ENCODE assay signal across 28 mouse cellular contexts in the genomic region with DNA sequence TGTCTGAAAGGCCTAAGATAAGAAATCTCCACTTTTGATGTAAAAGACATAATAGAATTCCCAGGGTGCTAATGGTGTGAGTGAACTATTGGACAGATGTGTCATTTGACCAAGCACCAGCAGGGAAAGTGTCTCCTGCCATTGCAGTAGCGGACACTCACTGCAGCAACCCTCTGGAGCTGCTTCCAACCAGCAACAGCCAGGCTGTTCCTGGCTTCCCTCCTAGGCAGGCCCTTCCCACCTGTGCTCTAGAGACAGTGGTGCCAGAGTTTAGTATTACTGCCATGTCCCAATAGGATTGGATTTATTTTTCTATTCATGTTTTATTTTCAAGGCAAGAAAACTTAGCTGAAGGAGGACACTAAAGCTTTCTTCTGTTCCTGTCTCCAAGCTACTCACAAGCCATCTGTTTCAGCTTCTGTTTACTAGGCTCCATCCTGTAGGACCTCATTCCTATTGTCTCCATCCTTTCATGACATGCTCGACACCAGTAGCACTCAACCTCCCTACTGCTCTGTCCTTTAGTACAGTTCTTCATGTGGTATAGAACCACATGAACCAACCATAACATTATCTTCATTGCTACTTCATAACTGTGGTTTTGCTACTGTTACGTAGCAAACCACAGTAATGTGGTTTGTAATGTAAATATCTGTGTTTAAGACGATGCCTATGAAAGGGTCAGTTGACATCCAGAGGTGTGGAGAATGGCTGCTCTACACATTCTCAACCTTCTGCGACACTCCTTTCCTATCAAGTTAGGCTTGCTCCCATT. TPM values are rescaled to one million over a fixed set of nuclear protein-coding genes. Genes with fewer than 3 reads are reported as not detected.
A peak's percentile ranks its signal among the peaks of the same experiment; 100 is the strongest.
DNase-seq lines count a peak whose midpoint lies in the region; ATAC-seq and TF ChIP-seq lines count a peak whose summit lies in the region.
"Had no signal": no experiment of that assay in that cellular context is flagged by ENCODE, and none has a peak within 500 bp of the region (broad histone marks: within the 10 kb centered on the region; RNA-seq: fewer than 3 reads in every experiment).

No protein-coding gene starts in this region.

- no peak overlapping the region for H3K9ac ChIP-seq in liver, adult 2 months (ENCODE audit: low read depth, low read length)
- H3K9ac ChIP-seq in liver, embryonic 11.5 days (ENCODE audit: low read depth, low read length), result no peak overlapping the region
- H3K9ac ChIP-seq: embryonic facial prominence, embryonic 12.5 days; embryonic facial prominence, embryonic 15.5 days; forebrain, postnatal 0 days; heart, embryonic 13.5 days; hindbrain, embryonic 12.5 days; hindbrain, embryonic 15.5 days had no signal

- no peak for TF ChIP-seq POLR2A in liver, adult 2 months (IDR thresholded peaks at IDR 0.05; ENCODE audit: extremely low read depth, insufficient read depth, low read length)

- peak; percentile 33 for DNase-seq in adrenal gland, postnatal 10 days
- no peak for DNase-seq in adrenal gland, adult 2 months
- DNase-seq in liver, adult 2 months (ENCODE audit: extremely low read depth, low read depth, low spot score), result peak; percentile 18
- no peak for DNase-seq in liver, embryonic 11.5 days (ENCODE audit: low spot score)
- peak; percentile 71 for DNase-seq in adipocyte (ENCODE audit: low spot score)
- no peak for DNase-seq in layer of hippocampus, adult 8-10 months (ENCODE audit: low spot score in 2 of 2)
- no peak for DNase-seq in MN1 (ENCODE audit: low spot score)
- DNase-seq: B cell, adult 2 months; cerebellum, adult 11 months; cerebellum, adult 2 months; cerebellum, adult 9-11 months; cerebellum, postnatal 36 days; forebrain, postnatal 0 days; gastrocnemius, adult 2 months; gastrocnemius, postnatal 14 days; heart, adult 2 months; heart, postnatal 14 days had no signal

- ATAC-seq in liver, embryonic 11.5 days (replicated peaks; ENCODE audit: low FRiP score), result no peak
- peak; percentile 50 for ATAC-seq in megakaryocyte progenitor cell, adult 5-6 weeks (replicated peaks; ENCODE audit: poor library complexity)
- ATAC-seq: activated CD4-positive, CD25-positive, alpha-beta regulatory T cell, adult 4 months; forebrain, embryonic 14.5 days; forebrain, postnatal 0 days; intestine, postnatal 0 days had no signal

- no peaks in the 10 kb centered on the region for H3K36me3 ChIP-seq in liver, adult 2 months (ENCODE audit: control insufficient read depth, insufficient read depth, low read length)
- H3K36me3 ChIP-seq in liver, embryonic 11.5 days (ENCODE audit: control insufficient read depth, insufficient read depth, low read length), result no peaks in the 10 kb centered on the region
- H3K36me3 ChIP-seq: embryonic facial prominence, embryonic 12.5 days; embryonic facial prominence, embryonic 15.5 days; G1E; heart, embryonic 10.5 days; heart, embryonic 13.5 days; hindbrain, embryonic 12.5 days; hindbrain, embryonic 15.5 days had no signal

- no peak overlapping the region for H3K4me3 ChIP-seq in liver, adult 2 months (ENCODE audit: insufficient read depth, low read depth, low read length)
- no peak overlapping the region for H3K4me3 ChIP-seq in liver, embryonic 11.5 days (ENCODE audit: low read depth, low read length)
- H3K4me3 ChIP-seq: embryonic facial prominence, embryonic 12.5 days; embryonic facial prominence, embryonic 15.5 days; gastrocnemius, adult 2 months; heart, adult 2 months; heart, embryonic 10.5 days; heart, embryonic 13.5 days; hindbrain, embryonic 12.5 days; hindbrain, embryonic 15.5 days had no signal

- H3K27ac ChIP-seq in liver, adult 2 months (replicated peaks; ENCODE audit: insufficient read depth, low read depth, low read length), result no peak overlapping the region
- H3K27ac ChIP-seq in liver, embryonic 11.5 days (ENCODE audit: low read depth, low read length), result no peak overlapping the region
- H3K27ac ChIP-seq: embryonic facial prominence, embryonic 12.5 days; embryonic facial prominence, embryonic 15.5 days; gastrocnemius, adult 2 months; heart, adult 2 months; heart, embryonic 10.5 days; heart, embryonic 13.5 days; hindbrain, embryonic 12.5 days; hindbrain, embryonic 15.5 days had no signal

- WGBS in liver, adult 2 months, result 86% methylated on average over 5 of the region's 5 CpGs
- WGBS in liver, embryonic 11.5 days, result 76% methylated on average over 5 of the region's 5 CpGs

- no peaks in the 10 kb centered on the region for H3K9me3 ChIP-seq in liver, embryonic 11.5 days (ENCODE audit: control insufficient read depth, low read length)
- H3K9me3 ChIP-seq: embryonic facial prominence, embryonic 12.5 days; embryonic facial prominence, embryonic 15.5 days; heart, embryonic 10.5 days; heart, embryonic 13.5 days; hindbrain, embryonic 12.5 days; hindbrain, embryonic 15.5 days had no signal

- no peaks in the 10 kb centered on the region for H3K27me3 ChIP-seq in liver, adult 2 months (ENCODE audit: control insufficient read depth, insufficient read depth, low read length)
- H3K27me3 ChIP-seq in liver, embryonic 11.5 days (replicated peaks; ENCODE audit: control insufficient read depth, insufficient read depth, low read length), result no peaks in the 10 kb centered on the region
- H3K27me3 ChIP-seq: embryonic facial prominence, embryonic 12.5 days; embryonic facial prominence, embryonic 15.5 days; hindbrain, embryonic 12.5 days; hindbrain, embryonic 15.5 days had no signal

- no peak overlapping the region for H3K4me2 ChIP-seq in liver, embryonic 11.5 days
- H3K4me2 ChIP-seq: embryonic facial prominence, embryonic 12.5 days; embryonic facial prominence, embryonic 15.5 days; heart, embryonic 13.5 days; hindbrain, embryonic 12.5 days; hindbrain, embryonic 15.5 days had no signal

- no peaks in the 10 kb centered on the region for H3K79me2 ChIP-seq in liver, adult 2 months (ENCODE audit: control insufficient read depth, insufficient read depth, low read length)

- no peak for TF ChIP-seq CTCF in liver, adult 2 months (IDR thresholded peaks at IDR 0.05; ENCODE audit: low read depth, low read length)

- peaks cover 2% of the 10 kb centered on the region; the same call in 1 of the 2 replicates for H3K4me1 ChIP-seq in liver, adult 2 months (ENCODE audit: control insufficient read depth, insufficient read depth, low read length)
- H3K4me1 ChIP-seq in liver, embryonic 11.5 days (replicated peaks; ENCODE audit: control insufficient read depth, insufficient read depth, low read length), result peaks cover 6% of the 10 kb centered on the region

RNA-seq across cellular contexts. Expression of gene Zfp768, which starts 6.0 kb away (rescaled TPM):
- total RNA-seq in adrenal gland, postnatal 10 days (2021), result 10 to 100 TPM; 31.7 to 38.2 TPM
- 10 to 100 TPM; 30.5 to 32.3 TPM for total RNA-seq in adrenal gland, adult 2 months (2021)
- 52.5 and 54.2 TPM in 2 replicates for polyA plus RNA-seq in adrenal gland, adult 2 months (2012; rRNA removed)
- 7.7 and 9.5 TPM in 2 replicates for total RNA-seq in liver, adult 2 months (2014; rRNA removed)
- polyA plus RNA-seq in liver, adult 2 months (2012; rRNA removed), result 21.2 and 28.0 TPM in 2 replicates
- polyA plus RNA-seq in liver, embryonic 11.5 days (2014; fragmentation: Nextera tagmentation; extraction: Ambion mirVana), result 3.4 and 3.6 TPM in 2 replicates
- total RNA-seq in megakaryocyte progenitor cell, adult 5-6 weeks (2015), result 2.3 and 3.2 TPM in 2 replicates
- 6.5 and 8.9 TPM in 2 replicates for total RNA-seq in megakaryocyte progenitor cell, adult 5-6 weeks (2017)
- 10 to 100 TPM; 12.3 to 15.1 (median 13.0) TPM for total RNA-seq in layer of hippocampus, adult 8-10 months (2022)

RNA-seq across cellular contexts. Expression of gene Zfp747, which starts 24.4 kb away (rescaled TPM):
- 1 to 10 TPM; 7.5 to 9.2 TPM for total RNA-seq in adrenal gland, postnatal 10 days (2021)
- 10 to 100 TPM in 1 of 2 experiments, 1 to 10 TPM in 1; 8.0 to 11.2 TPM for total RNA-seq in adrenal gland, adult 2 months (2021)
- polyA plus RNA-seq in adrenal gland, adult 2 months (2012; rRNA removed), result 4.4 and 6.7 TPM in 2 replicates
- 3.6 and 3.7 TPM in 2 replicates for total RNA-seq in liver, adult 2 months (2014; rRNA removed)
- polyA plus RNA-seq in liver, adult 2 months (2012; rRNA removed), result 3.0 and 4.0 TPM in 2 replicates
- 4.9 and 5.8 TPM in 2 replicates for polyA plus RNA-seq in liver, embryonic 11.5 days (2014; fragmentation: Nextera tagmentation; extraction: Ambion mirVana)
- 4.2 and 4.3 TPM in 2 replicates for total RNA-seq in megakaryocyte progenitor cell, adult 5-6 weeks (2015)
- 7.4 and 9.2 TPM in 2 replicates for total RNA-seq in megakaryocyte progenitor cell, adult 5-6 weeks (2017)
- 1 to 10 TPM; 7.3 to 9.2 (median 8.1) TPM for total RNA-seq in layer of hippocampus, adult 8-10 months (2022)

RNA-seq across cellular contexts. Expression of gene 9130019O22Rik, which starts 35.5 kb away (rescaled TPM):
- 1 to 10 TPM; 4.1 to 4.4 TPM for total RNA-seq in adrenal gland, postnatal 10 days (2021)
- 1 to 10 TPM; 4.4 to 6.3 TPM for total RNA-seq in adrenal gland, adult 2 months (2021)
- 2.5 and 3.3 TPM in 2 replicates for polyA plus RNA-seq in adrenal gland, adult 2 months (2012; rRNA removed)
- total RNA-seq in liver, adult 2 months (2014; rRNA removed), result 2.0 and 2.3 TPM in 2 replicates
- polyA plus RNA-seq in liver, adult 2 months (2012; rRNA removed), result 1.6 and 2.0 TPM in 2 replicates
- 2.4 and 3.0 TPM in 2 replicates for polyA plus RNA-seq in liver, embryonic 11.5 days (2014; fragmentation: Nextera tagmentation; extraction: Ambion mirVana)
- 1.5 and 2.1 TPM in 2 replicates for total RNA-seq in megakaryocyte progenitor cell, adult 5-6 weeks (2015)
- total RNA-seq in megakaryocyte progenitor cell, adult 5-6 weeks (2017), result 4.2 and 6.5 TPM in 2 replicates
- 1 to 10 TPM; 4.0 to 4.6 (median 4.3) TPM for total RNA-seq in layer of hippocampus, adult 8-10 months (2022)

RNA-seq across cellular contexts. Expression of gene E430018J23Rik, which starts 42.0 kb away (rescaled TPM):
- 1 to 10 TPM; 8.6 to 9.4 TPM for total RNA-seq in adrenal gland, postnatal 10 days (2021)
- 10 to 100 TPM in 1 of 2 experiments, 1 to 10 TPM in 1; 7.1 to 10.3 TPM for total RNA-seq in adrenal gland, adult 2 months (2021)
- polyA plus RNA-seq in adrenal gland, adult 2 months (2012; rRNA removed), result 8.9 and 10.0 TPM in 2 replicates
- 4.9 and 5.8 TPM in 2 replicates for total RNA-seq in liver, adult 2 months (2014; rRNA removed)
- 5.4 and 7.7 TPM in 2 replicates for polyA plus RNA-seq in liver, adult 2 months (2012; rRNA removed)
- polyA plus RNA-seq in liver, embryonic 11.5 days (2014; fragmentation: Nextera tagmentation; extraction: Ambion mirVana), result 3.3 and 4.2 TPM in 2 replicates
- 1.0 and 1.5 TPM in 2 replicates for total RNA-seq in megakaryocyte progenitor cell, adult 5-6 weeks (2015)
- 2.3 and 4.8 TPM in 2 replicates for total RNA-seq in megakaryocyte progenitor cell, adult 5-6 weeks (2017)
- total RNA-seq in layer of hippocampus, adult 8-10 months (2022), result 1 to 10 TPM; 6.7 to 8.0 (median 7.2) TPM

RNA-seq across cellular contexts. Expression of gene Zfp764, which starts 55.2 kb away (rescaled TPM):
- 1 to 10 TPM; 5.7 to 6.2 TPM for total RNA-seq in adrenal gland, postnatal 10 days (2021)
- total RNA-seq in adrenal gland, adult 2 months (2021), result 1 to 10 TPM; 5.0 to 8.1 TPM
- polyA plus RNA-seq in adrenal gland, adult 2 months (2012; rRNA removed), result 4.1 and 4.5 TPM in 2 replicates
- 1.8 and 2.5 TPM in 2 replicates for total RNA-seq in liver, adult 2 months (2014; rRNA removed)
- polyA plus RNA-seq in liver, adult 2 months (2012; rRNA removed), result 1.3 and 1.8 TPM in 2 replicates
- 4.6 and 4.8 TPM in 2 replicates for polyA plus RNA-seq in liver, embryonic 11.5 days (2014; fragmentation: Nextera tagmentation; extraction: Ambion mirVana)
- total RNA-seq in megakaryocyte progenitor cell, adult 5-6 weeks (2015), result 9.3 and 10.9 TPM in 2 replicates
- 9.9 and 12.4 TPM in 2 replicates for total RNA-seq in megakaryocyte progenitor cell, adult 5-6 weeks (2017)
- 1 to 10 TPM; 3.5 to 5.8 (median 5.0) TPM for total RNA-seq in layer of hippocampus, adult 8-10 months (2022)

Comparison
In these comparisons a context has a peak if more than half of its experiments do, and no peak if none do; other contexts are left out.
1. DNase-seq: peak in adrenal gland, postnatal 10 days (single experiment), liver, adult 2 months (single experiment) and adipocyte (single experiment); none in adrenal gland, adult 2 months (single experiment), liver, embryonic 11.5 days (single experiment), layer of hippocampus, adult 8-10 months (0 of 2) and MN1 (single experiment).